Mouse (Mus musculus) Patski (cell line): ENCODE measurements around the gene Card10. TPM values are rescaled to one million over a fixed set of nuclear protein-coding genes. Genes with fewer than 3 reads are reported as not detected.

Experiments
- ATAC-seq: fragments of 100-300 bp; one replicate; pipeline ENCODE4 v1.8.0; 2021
- CTCF ChIA-PET: fragments of 350-600 bp; sonication (Branson Sonifier 250); formaldehyde crosslinking; loops from one replicate; lab custom pipeline; 2022; ENCODE audit warnings: inconsistent platforms; lab: Charles Lee
- POLR2A ChIA-PET: fragments of 350-600 bp; sonication (Branson Sonifier 250); formaldehyde crosslinking; loops from one replicate; lab custom pipeline; 2022; ENCODE audit warnings: antibody characterized with exemption, inconsistent platforms; lab: Charles Lee
- DNase-seq: peaks from one replicate; pipeline ENCODE4 v3.0.0-alpha.2; 2011; ENCODE audit warnings: low read depth, low spot score
- H3K27me3 ChIP-seq: fragments of 371-371 bp; one replicate; pipeline ENCODE4 v1.5.1; 2021
- CTCF ChIP-seq: fragments of 100-300 bp; IDR thresholded peaks from one replicate; pipeline ENCODE4 v1.5.1; 2021
- in situ Hi-C: fragments of 300-500 bp; cut with MboI; formaldehyde crosslinking; loops from 3 replicates; pipeline ENCODE4 v1.11.1; 2018; ENCODE audit warnings: low pct_unique_long_range_greater_than_20kb, mixed read lengths
- polyA plus RNA-seq: library from polyadenylated mRNA; unstranded; gene quantifications from one replicate; pipeline ENCODE4 v1.2.3, GENCODE M21; 2021

The Card10 gene
- polyA plus RNA-seq, 1 experiment from 2014 or later: 22.6 TPM

GRCm38 (mm10) chr15:78779253-78779652 is 23.6 kb downstream of the Card10 start:
- CTCF ChIA-PET: interaction anchor here (1.5 to 1.8 kb wide), 3 partner anchors 17 to 145 kb away, joined by 3 read pairs; no protein-coding TSS in a partner anchor
- TF ChIP-seq CTCF: no peak
- ATAC-seq (no peak), DNase-seq (no peak)
- in situ Hi-C loops: no loop called here
- POLR2A ChIA-PET: no interaction called here
- no peaks in the 10 kb centered on the region for H3K27me3 ChIP-seq

- in situ Hi-C loops: no loop called here
- ATAC-seq (no peak), DNase-seq (no peak)
- no peaks in the 10 kb centered on the region for H3K27me3 ChIP-seq
- CTCF ChIA-PET: interaction anchor here (1.6 to 1.8 kb wide), 2 partner anchors 18 to 144 kb away, joined by 3 read pairs; no protein-coding TSS in a partner anchor
- TF ChIP-seq CTCF: no peak
- POLR2A ChIA-PET: no interaction called here
Observed at GRCm38 (mm10) chr15:78778077-78778870, 24.6 kb downstream of the Card10 start.

GRCm38 (mm10) chr15:78773290-78773729 is 29.5 kb downstream of the Card10 start, which contains the start of gene Mfng:
Gene Mfng, minus strand, starts transcription at chr15:78773475.
- in situ Hi-C loops: no loop called here
- CTCF ChIA-PET: no interaction called here
- no peak for TF ChIP-seq CTCF
- no peaks in the 10 kb centered on the region for H3K27me3 ChIP-seq
- no peak for DNase-seq
- ATAC-seq: no peak
- POLR2A ChIA-PET: no interaction called here

DNA sequence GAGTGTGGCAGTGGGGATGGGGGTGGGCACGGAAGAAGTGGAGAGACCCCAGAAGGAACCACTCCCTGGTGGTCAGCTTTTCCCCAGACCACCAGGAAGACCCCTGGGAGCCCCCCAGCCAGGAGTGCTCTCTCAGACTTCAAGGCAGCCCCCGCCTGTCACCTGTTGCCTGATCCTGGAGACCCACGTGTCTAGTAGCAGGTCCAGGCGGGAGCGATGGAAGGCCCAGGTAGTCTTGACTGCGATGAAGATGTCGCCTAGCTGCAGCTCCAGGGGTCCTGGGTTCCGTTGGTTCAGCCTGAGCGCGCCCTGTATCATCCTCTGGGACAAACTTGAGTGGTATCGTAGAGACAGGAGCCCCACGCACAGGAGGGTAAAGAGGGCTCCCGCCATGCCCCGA is 30.0 kb downstream of the Card10 start:
- in situ Hi-C loops: no loop called here
- no peaks in the 10 kb centered on the region for H3K27me3 ChIP-seq
- no peak for TF ChIP-seq CTCF
- no peak for DNase-seq
- POLR2A ChIA-PET: no interaction called here
- ATAC-seq: no peak
- CTCF ChIA-PET: no interaction called here

GRCm38 (mm10) chr15:78772368-78772763 is 30.5 kb downstream of the Card10 start:
- DNase-seq (no peak), ATAC-seq (no peak)
- H3K27me3 ChIP-seq: no peaks in the 10 kb centered on the region

DNA sequence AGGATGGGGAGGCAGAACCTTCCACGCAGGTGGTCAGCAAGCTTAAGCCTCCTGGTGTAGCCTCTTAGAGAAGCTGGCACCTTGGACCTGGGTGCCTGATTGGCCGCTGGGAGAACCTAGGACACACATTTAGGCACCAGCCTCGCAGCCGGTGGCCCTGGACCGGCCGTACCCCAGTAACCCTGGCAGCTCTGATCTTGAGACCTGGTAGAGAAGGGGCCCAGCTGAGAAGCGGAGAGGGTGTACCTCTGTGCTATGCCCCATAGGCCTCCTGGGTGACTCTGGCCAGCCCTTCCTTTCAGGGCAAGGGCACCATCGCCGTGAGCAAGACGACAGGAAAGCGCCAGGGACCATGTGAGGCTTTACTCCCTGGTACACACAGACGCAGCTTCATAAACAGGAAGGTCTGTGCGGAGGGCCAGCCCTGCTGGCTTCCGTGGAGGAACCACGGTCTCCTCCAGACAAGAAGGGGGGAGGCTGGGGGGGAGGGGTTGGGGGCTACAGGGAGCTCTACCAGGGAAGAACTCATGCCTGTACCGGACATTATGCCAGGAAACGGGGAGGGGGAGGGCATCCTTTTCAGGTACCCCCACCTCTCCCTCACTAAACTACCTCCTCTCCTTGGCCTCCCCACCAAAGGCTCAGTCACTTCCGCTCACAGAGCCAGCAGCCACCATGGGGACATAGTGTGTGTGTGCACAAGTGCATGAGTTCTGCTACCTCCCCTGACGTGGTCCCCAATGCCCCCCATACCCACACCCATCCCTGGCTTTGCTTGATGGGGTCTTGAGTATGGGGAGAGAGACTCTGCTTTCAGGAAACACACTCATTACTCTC is 31.1 kb downstream of the Card10 start:
- no peak for TF ChIP-seq CTCF
- CTCF ChIA-PET: no interaction called here
- in situ Hi-C loops: no loop called here
- no peaks in the 10 kb centered on the region for H3K27me3 ChIP-seq
- DNase-seq (no peak), ATAC-seq (no peak)
- POLR2A ChIA-PET: no interaction called here

More at GRCm38 (mm10) chr15:78772368-78772763, 30.5 kb downstream of the Card10 start:
- ChIA-PET POLR2A (no interaction called here), CTCF (no interaction called here)
- TF ChIP-seq CTCF: no peak
- in situ Hi-C loops: no loop called here

DNA sequence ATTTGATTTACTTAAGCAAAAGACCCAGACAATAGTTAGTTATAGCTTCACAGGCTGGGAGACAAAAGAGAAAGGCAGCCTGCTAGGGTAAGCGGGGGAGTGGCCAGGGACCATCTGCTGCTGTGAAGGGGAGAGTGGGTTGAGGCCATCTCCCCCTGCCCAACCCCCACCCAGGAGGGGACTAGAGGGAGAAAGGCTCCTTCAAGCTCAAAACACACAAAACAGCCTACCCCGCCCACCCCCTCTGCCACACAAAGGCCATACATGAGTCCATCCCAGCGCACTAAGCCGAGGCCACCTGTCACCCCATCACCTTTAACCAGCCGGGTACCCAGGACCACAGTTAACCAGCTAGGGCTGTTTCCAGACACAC is 31.9 kb downstream of the Card10 start:
- H3K27me3 ChIP-seq: no peaks in the 10 kb centered on the region
- DNase-seq (no peak), ATAC-seq (no peak)
- CTCF ChIA-PET: no interaction called here
- no peak for TF ChIP-seq CTCF
- POLR2A ChIA-PET: no interaction called here
- in situ Hi-C loops: no loop called here

GRCm38 (mm10) chr15:78770234-78770982 is 32.4 kb downstream of the Card10 start:
- H3K27me3 ChIP-seq: no peaks in the 10 kb centered on the region
- DNase-seq (no peak), ATAC-seq (no peak)
- no peak for TF ChIP-seq CTCF
- ChIA-PET POLR2A (interaction anchor here (0.6 kb wide), 1 partner anchor 805 kb away, joined by 3 read pairs; no protein-coding TSS in a partner anchor), CTCF (no interaction called here)
- in situ Hi-C loops: no loop called here

GRCm38 (mm10) chr15:78769064-78769463 is 33.8 kb downstream of the Card10 start:
- POLR2A ChIA-PET: no interaction called here
- in situ Hi-C loops: no loop called here
- no peak for DNase-seq
- CTCF ChIA-PET: no interaction called here
- ATAC-seq: no peak
- no peaks in the 10 kb centered on the region for H3K27me3 ChIP-seq
- TF ChIP-seq CTCF: no peak

DNA sequence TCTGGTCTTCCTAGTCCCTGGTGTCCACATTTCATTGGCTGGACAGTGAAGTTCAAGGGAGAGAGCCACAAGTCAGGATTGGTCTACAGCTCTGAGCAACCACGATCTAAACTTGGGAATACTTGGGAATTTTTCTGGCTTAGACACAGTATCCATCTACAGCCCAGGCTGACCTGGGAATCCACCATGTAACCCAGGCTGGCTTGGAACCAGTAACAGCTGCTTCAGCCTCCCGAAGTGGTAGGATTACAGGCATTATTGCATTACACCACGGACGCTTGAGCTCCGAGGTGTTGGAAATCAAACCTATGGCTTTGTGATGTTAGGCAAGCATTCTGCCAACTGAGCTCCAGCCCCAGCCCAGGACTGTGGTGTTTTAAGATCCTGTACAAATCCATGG is 39.1 kb downstream of the Card10 start:
- ATAC-seq (no peak), DNase-seq (no peak)
- H3K27me3 ChIP-seq: peaks cover 11% of the 10 kb centered on the region
- ChIA-PET CTCF (no interaction called here), POLR2A (interaction anchor here (0.6 kb wide), 1 partner anchor 51 kb away, joined by 5 read pairs; no protein-coding TSS in a partner anchor)
- in situ Hi-C loops: no loop called here
- no peak for TF ChIP-seq CTCF
